Mouse (Mus musculus) heart, embryonic 15.5 days (tissue): ENCODE results near the gene Slc35g2. TPM values are rescaled to one million over a fixed set of nuclear protein-coding genes. Genes with fewer than 3 reads are reported as not detected.

ENCODE experiments used
- ATAC-seq: fragments of 200-750 bp; cut with Nextera tagmentation; replicated peaks from 2 replicates; pipeline ENCODE4 v1.8.0; 2017; ENCODE audit warnings: low read depth, moderate TSS enrichment; ENCODE audit not compliant: insufficient number of reproducible peaks, insufficient read depth, low FRiP score
- H3K27ac ChIP-seq: fragments of 300-500 bp; sonication (generic); 2 replicates; pipeline ENCODE4 v1.5.1; 2015; ENCODE audit warnings: mild to moderate bottlenecking, inconsistent platforms
- H3K27me3 ChIP-seq: fragments of 300-500 bp; sonication (generic); 2 replicates; pipeline ENCODE4 v1.6.1; 2015; ENCODE audit warnings: inconsistent platforms
- H3K36me3 ChIP-seq: fragments of 300-500 bp; sonication (generic); 2 replicates; pipeline ENCODE4 v1.6.1; 2015; ENCODE audit warnings: mild to moderate bottlenecking, inconsistent platforms
- H3K4me1 ChIP-seq: fragments of 300-500 bp; sonication (generic); replicated peaks from 2 replicates; pipeline ENCODE4 v1.6.1; 2015; ENCODE audit warnings: inconsistent platforms
- H3K4me2 ChIP-seq: fragments of 300-500 bp; sonication (generic); 2 replicates; pipeline ENCODE4 v1.6.1; 2015; ENCODE audit warnings: inconsistent platforms, mild to moderate bottlenecking, moderate library complexity
- H3K4me3 ChIP-seq: fragments of 300-500 bp; sonication (generic); 2 replicates; pipeline ENCODE4 v1.5.1; 2015; ENCODE audit warnings: mild to moderate bottlenecking, inconsistent platforms
- H3K9ac ChIP-seq: fragments of 300-500 bp; sonication (generic); 2 replicates; pipeline ENCODE4 v1.6.1; 2015; ENCODE audit warnings: mild to moderate bottlenecking, inconsistent platforms
- H3K9me3 ChIP-seq: fragments of 300-500 bp; sonication (generic); replicated peaks from 2 replicates; pipeline ENCODE4 v1.6.1; 2016; ENCODE audit warnings: inconsistent platforms
- WGBS: fragments of 180-500 bp; shearing (Covaris S2); methylation state at CpG from one replicate; pipeline ENCODE4 v1.1.7; 2015; ENCODE audit warnings: mixed read lengths; 5-methylcytosine and 5-hydroxymethylcytosine counted together
- polyA plus RNA-seq: library from polyadenylated mRNA; unstranded; fragments of >200 nt; fragmentation: Nextera tagmentation; extraction: Ambion mirVana; gene quantifications from 2 replicates; pipeline ENCODE4 v1.2.1, GENCODE M21; 2015

Gene Slc35g2
- polyA plus RNA-seq, 1 experiment from 2014 or later = 9.0 TPM

DNA sequence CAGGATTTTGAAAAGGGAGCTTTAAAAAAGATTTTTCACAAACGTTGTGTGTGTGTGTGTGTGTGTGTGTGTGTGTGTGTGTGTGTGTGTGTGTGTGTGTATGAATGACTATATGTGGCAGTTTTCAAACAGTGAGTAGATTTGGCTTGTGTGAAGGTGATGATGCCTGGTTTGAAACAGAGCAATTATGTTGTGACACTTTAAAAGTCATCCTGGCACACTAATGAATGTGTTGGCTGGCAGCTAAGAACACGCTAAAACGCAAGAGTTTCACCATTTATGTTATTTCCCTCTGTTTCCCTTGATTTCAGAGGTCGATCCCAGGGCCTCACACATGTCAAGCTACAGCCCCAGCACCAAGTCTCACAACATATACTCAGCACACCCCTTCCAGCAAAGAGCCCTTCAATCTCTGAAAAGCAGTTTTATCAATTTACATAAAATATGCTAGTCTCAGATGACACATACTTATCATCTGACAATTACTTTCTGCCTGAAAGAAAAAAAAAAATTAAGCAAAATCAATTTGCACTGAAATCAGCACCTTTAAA, 12.8 kb downstream of the Slc35g2 start:
- ATAC-seq = no peak
- H3K27me3 ChIP-seq = no peaks in the 10 kb centered on the region
- no peak overlapping the region for H3K4me3 ChIP-seq
- H3K9me3 ChIP-seq = no peaks in the 10 kb centered on the region
- no peaks in the 10 kb centered on the region for H3K36me3 ChIP-seq
- WGBS = 73% methylated on average over 4 of the region's 4 CpGs
- H3K9ac ChIP-seq = no peak overlapping the region
- H3K4me1 ChIP-seq = no peaks in the 10 kb centered on the region
- H3K27ac ChIP-seq = no peak overlapping the region
- no peak overlapping the region for H3K4me2 ChIP-seq

DNA sequence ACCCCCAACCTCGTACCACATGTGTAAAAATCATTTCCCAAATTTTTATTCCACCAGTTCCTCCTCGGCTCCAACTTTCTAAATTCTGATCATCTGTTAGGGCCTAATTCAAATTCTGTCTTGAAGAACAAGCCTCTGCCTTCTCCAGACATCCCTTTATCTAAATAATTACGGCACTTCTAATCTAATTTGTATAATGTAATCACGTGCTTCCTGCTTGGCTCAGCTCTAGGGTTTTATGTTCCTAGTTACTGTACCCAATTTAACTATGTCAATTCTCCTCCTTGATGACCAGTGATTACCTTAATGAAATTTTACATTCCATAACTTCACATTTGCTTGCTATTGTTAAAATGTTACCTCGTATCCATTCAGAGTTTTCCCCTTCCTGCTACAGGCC, 15.2 kb downstream of the Slc35g2 start:
- no peak overlapping the region for H3K27ac ChIP-seq
- H3K4me3 ChIP-seq = no peak overlapping the region
- whole genome bisulfite sequencing = 70% methylated on average over 5 of the region's 5 CpGs
- H3K4me1 ChIP-seq = no peaks in the 10 kb centered on the region
- no peaks in the 10 kb centered on the region; the same call in 1 of the 2 replicates for H3K36me3 ChIP-seq
- no peak overlapping the region for H3K9ac ChIP-seq
- no peaks in the 10 kb centered on the region for H3K27me3 ChIP-seq
- no peak for ATAC-seq
- no peak overlapping the region for H3K4me2 ChIP-seq
- H3K9me3 ChIP-seq = no peaks in the 10 kb centered on the region

DNA sequence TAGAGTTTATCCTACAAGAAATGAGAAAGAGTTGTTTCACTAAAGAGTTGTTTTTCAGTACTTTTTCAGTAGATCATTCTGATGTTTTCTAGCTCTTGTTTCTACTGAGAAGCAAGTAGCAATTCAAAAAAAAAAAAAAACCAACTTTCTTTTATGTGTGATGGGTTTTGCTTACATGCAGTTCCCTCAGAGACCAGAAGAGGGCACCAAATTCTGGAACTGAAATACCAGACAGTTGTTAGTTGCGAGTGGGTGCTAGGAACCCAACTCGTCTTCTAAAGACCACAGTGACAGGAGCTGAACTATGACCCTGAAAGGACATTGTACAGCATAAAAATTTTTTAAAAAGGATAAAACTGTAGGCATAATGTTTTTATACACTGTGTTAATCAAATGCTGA, 22.6 kb downstream of the Slc35g2 start:
- ATAC-seq = no peak
- WGBS = 88% methylated on average over 2 of the region's 2 CpGs
- H3K4me1 ChIP-seq = peaks cover 16% of the 10 kb centered on the region; the same call in 1 of the 2 replicates

DNA sequence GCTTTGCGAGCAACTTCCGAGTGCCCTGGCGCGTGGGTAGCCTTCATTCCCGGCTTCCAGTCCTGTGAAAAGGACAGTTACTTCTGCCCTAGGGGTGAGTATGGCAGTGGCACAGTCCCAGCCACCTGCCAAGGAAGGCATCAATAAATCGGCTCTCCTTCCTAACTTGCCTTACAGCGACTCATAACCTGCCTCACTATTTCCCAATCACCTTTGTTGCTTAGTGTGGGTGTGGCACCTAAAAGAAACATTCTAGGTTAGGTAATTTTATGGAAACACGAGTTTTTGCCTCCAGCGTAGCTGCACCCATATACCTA, 24.3 kb downstream of the Slc35g2 start:
- 9% methylated on average over 9 of the region's 9 CpGs for WGBS
- Histone ChIP-seq H3K4me3 (peak overlapping the region; percentile 91), H3K36me3 (no peaks in the 10 kb centered on the region; the same call in 1 of the 2 replicates), H3K9me3 (no peaks in the 10 kb centered on the region), H3K27ac (peak overlapping the region; percentile 84), H3K27me3 (no peaks in the 10 kb centered on the region), H3K4me2 (peak overlapping the region; percentile 74), H3K4me1 (peaks cover 16% of the 10 kb centered on the region; the same call in 1 of the 2 replicates), H3K9ac (peak overlapping the region; percentile 65)
- no peak for ATAC-seq

More for the DNA sequence above, 22.6 kb downstream of the Slc35g2 start:
- H3K9ac ChIP-seq = no peak overlapping the region
- H3K4me2 ChIP-seq = no peak overlapping the region
- no peaks in the 10 kb centered on the region for H3K27me3 ChIP-seq
- no peaks in the 10 kb centered on the region for H3K9me3 ChIP-seq
- H3K4me3 ChIP-seq = no peak overlapping the region
- H3K36me3 ChIP-seq = no peaks in the 10 kb centered on the region; the same call in 1 of the 2 replicates
- H3K27ac ChIP-seq = no peak overlapping the region

DNA sequence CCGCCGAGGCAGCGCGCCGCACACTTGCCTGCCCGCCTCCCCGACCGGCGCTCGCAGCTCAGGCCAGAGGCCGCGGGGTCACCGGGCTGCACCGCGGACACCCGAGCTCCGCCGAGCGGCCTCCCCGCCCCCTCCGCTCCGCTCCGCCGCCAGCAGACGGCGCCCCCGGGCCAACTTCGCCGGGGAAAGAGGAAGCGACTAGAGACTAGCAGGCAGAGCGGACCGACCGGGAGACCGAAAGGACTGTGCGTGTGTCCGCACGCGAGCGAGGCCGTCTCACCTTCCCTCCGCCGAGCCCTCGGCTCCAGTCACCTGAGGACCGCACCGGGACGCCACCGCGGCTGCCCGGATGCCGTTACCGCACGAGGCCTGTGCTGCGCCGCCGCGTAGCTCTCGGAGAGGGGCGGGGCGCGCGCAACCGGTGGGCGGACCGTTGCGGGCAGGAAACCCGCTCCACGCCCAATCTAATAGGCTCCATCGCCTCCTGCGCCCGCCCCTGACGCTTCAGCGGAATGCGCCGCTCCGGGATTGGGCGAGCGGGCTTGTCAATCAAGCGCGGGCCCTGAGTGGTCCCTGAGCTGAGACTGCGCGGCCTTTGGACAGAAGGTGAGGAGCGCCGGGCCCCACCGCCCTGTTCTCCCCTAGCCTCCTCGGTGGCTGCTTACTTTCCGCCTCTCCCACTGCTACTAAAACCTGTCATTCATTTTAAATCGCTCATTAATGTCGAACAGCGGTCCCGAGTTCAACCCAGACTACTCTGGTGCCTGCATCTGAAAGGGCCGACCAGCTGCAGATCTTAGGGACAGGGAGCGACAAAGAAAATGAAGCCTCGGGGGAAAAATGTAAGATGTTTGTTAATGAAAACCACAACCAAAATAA, 24.9 kb downstream of the Slc35g2 start, which contains the start of gene Nck1:
Nck1 (minus strand) TSS at position 420 of the 879 bp plus-strand sequence.
- WGBS = under 1% methylated on average over 91 of the region's 93 CpGs
- H3K27ac ChIP-seq = peak within 1 kb of the TSS; percentile 95

DNA sequence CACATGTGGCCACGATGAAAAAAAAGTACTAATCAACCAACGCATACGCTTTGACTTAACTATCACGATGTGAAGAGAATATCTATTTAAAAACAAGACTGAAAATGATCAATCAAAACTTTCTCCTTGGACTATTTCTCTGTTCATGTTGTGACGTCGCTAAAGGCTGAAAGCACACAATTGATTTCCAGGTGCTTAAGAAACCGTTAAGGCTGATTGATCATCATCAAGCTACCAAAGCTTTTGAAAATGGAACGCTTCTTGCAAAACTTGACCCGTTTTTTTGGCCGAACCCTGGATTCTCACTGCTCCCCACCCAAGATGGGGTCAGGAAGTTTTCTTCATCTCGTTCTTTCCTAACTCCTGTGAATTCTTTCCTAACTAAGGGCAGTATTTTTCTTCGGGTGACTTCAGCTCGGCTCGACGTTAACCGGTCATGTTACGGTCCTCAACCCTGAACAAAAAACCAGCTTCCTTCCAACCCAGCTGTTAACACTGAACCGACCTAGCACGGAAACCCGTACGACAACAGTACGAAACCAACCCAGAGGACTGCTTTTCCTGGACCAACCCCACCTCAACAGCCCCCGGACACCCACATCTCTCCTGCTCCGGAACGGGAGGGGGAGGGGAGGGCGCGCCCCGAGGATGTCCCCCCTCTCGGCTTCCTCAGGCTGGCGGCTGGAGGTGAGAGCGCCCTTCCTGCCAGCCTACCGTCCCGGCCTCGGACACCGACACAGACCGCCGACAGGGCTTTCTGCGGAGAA, 25.8 kb downstream of the Slc35g2 start:
- H3K27me3 ChIP-seq = no peaks in the 10 kb centered on the region
- H3K27ac ChIP-seq = peak overlapping the region; percentile 95
- peak overlapping the region; percentile 79 for H3K9ac ChIP-seq
- peaks cover 20% of the 10 kb centered on the region for H3K4me1 ChIP-seq
- H3K4me3 ChIP-seq = peak overlapping the region; percentile 91
- peak overlapping the region; percentile 78 for H3K4me2 ChIP-seq
- H3K36me3 ChIP-seq = no peaks in the 10 kb centered on the region
- WGBS = 1% methylated on average over 38 of the region's 38 CpGs
- no peaks in the 10 kb centered on the region for H3K9me3 ChIP-seq
- ATAC-seq = peak; percentile 48

More for the DNA sequence above, 24.9 kb downstream of the Slc35g2 start, which contains the start of gene Nck1:
- Histone ChIP-seq H3K4me3 (peak within 1 kb of the TSS; percentile 91), H3K9me3 (no peaks in the 10 kb centered on the region), H3K36me3 (no peaks in the 10 kb centered on the region; the same call in 1 of the 2 replicates), H3K27me3 (no peaks in the 10 kb centered on the region), H3K4me2 (peak within 1 kb of the TSS; percentile 78), H3K4me1 (peaks cover 16% of the 10 kb centered on the region; the same call in 1 of the 2 replicates), H3K9ac (peak within 1 kb of the TSS; percentile 79)
- ATAC-seq = peak; percentile 100

DNA sequence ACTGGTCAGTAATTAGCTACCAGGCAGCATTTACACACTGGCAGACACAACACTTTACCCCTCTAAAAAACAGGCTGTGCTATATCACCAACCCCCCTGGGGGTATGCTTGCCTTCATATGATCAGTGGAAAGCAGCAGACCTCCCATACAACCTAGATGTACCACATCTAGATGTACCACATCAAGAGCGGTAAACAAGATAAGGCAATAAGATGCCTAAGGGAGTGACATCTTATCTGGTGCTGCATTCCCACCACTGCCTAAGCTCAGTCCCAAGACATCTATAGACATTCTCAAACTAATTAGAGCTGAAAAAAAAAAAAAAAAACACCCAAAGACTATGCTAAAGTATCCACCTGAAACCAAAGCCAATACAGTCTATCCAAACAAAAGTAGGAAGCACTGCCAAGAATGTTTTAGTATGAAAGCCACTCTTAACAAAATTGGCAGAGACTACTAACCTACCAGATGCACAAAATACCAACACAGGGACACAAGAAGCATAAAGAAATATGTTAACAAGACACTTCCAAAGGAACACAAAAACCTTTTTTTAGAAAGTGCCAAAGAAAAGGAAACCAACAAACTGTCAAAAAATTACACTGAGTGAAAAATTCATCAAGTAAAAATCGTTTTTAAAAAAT, 35.1 kb downstream of the Slc35g2 start:
- Histone ChIP-seq H3K9ac (no peak overlapping the region), H3K27me3 (no peaks in the 10 kb centered on the region), H3K9me3 (no peaks in the 10 kb centered on the region), H3K27ac (no peak overlapping the region), H3K36me3 (no peaks in the 10 kb centered on the region), H3K4me1 (peaks cover 22% of the 10 kb centered on the region), H3K4me2 (no peak overlapping the region), H3K4me3 (no peak overlapping the region)
- no peak for ATAC-seq
- 84% methylated on average over 2 of the region's 2 CpGs for WGBS

DNA sequence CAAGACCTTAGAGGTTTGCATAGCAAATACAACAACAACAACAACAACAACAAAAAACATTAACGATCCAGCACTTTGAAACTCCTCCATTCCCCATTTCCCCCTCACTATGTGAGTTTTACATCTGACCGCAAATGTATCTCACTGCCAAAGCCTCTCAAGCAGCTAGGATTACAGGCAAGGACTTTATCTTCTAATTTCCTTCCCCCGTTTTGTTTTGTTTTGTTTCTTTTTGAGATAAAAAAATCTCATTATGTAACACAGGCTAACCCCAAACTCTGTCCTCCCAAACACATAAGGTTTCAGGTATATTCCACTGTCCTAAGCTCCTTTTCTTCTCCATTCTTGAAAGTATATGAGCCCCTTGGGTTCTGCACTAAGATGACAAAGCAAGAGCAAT, 36.2 kb downstream of the Slc35g2 start:
- Histone ChIP-seq H3K4me1 (peaks cover 22% of the 10 kb centered on the region), H3K27me3 (no peaks in the 10 kb centered on the region), H3K9me3 (no peaks in the 10 kb centered on the region), H3K27ac (no peak overlapping the region), H3K4me2 (no peak overlapping the region), H3K4me3 (no peak overlapping the region), H3K36me3 (no peaks in the 10 kb centered on the region), H3K9ac (no peak overlapping the region)
- no peak for ATAC-seq
- WGBS = 69% methylated on average over 3 of the region's 3 CpGs

DNA sequence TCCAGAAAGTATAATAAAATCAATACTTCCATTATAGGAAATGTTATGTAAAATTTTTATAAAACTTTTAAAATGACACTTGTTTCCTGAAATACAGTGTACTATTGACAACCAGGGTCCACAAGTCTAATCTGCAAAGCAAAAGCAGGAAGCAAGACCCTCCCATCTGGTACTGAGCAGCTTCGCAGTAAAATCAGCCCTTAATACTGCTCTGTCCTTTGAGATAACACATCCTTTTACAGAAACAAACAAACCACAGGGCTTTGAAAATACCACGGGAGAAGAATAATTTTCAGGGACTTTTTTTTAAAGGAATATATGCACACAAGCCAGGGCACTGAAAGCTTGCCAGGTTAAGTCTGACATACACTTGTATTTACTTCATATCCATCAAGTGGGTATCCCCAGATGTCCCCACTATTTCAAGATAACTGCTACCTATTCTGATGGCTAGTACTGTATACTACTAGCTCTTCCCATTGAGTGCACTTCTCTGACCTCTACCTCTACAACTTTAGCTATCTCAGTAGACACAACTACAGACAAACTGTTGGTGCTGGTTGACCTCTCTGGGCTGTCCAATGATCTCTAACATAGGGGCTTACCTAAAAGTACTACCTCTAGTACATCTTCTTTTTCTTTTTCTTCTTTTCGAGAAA, 37.9 kb downstream of the Slc35g2 start:
- Histone ChIP-seq H3K9me3 (no peaks in the 10 kb centered on the region), H3K4me2 (no peak overlapping the region), H3K36me3 (no peaks in the 10 kb centered on the region), H3K4me1 (peaks cover 22% of the 10 kb centered on the region), H3K27me3 (no peaks in the 10 kb centered on the region), H3K9ac (no peak overlapping the region), H3K4me3 (no peak overlapping the region), H3K27ac (no peak overlapping the region)
- ATAC-seq = no peak
- 60% methylated on average over 3 of the region's 3 CpGs for WGBS

DNA sequence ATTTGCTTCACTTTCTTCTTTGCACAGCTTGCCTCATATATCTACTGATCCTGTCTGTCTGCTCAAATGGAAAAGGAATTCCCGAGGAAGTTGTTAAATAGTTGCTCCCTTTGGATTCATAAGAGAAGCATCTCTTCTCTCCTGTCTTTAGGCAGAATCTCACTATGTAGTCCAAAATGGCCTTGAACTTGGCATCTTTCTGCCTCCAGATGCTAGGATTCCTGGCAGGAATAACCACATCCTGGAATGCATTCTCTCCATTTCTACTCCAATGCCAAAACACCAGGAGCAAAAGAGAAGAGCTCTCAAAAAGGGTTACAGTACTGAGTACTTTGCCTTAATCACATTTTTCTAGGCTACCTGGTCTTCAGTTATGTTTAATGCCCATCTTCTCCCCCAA, 39.6 kb downstream of the Slc35g2 start:
- Histone ChIP-seq H3K9ac (no peak overlapping the region), H3K36me3 (no peaks in the 10 kb centered on the region), H3K27me3 (no peaks in the 10 kb centered on the region), H3K27ac (no peak overlapping the region), H3K4me3 (no peak overlapping the region), H3K4me2 (no peak overlapping the region), H3K4me1 (peaks cover 20% of the 10 kb centered on the region), H3K9me3 (no peaks in the 10 kb centered on the region)
- WGBS = 50% methylated on average over 1 of the region's 1 CpGs
- no peak for ATAC-seq
